Mouse (Mus musculus) liver, embryonic 13.5 days (tissue): ENCODE measurements around the gene Usp28. TPM values are rescaled to one million over a fixed set of nuclear protein-coding genes. Genes with fewer than 3 reads are reported as not detected.

Source experiments
- ATAC-seq: fragments of 200-750 bp; cut with Nextera tagmentation; 2 replicates; pipeline ENCODE4 v1.8.0; 2017; ENCODE audit warnings: low read depth, mild to moderate bottlenecking, moderate number of reproducible peaks, moderate library complexity
- DNase-seq: peaks from one replicate; pipeline ENCODE4 v3.0.0; 2022
- H3K27ac ChIP-seq: fragments of 300-500 bp; sonication (generic); 2 replicates; pipeline ENCODE4 v1.5.1; 2015; ENCODE audit warnings: moderate library complexity, mild to moderate bottlenecking, inconsistent platforms
- H3K27me3 ChIP-seq: fragments of 300-500 bp; sonication (generic); 2 replicates; pipeline ENCODE4 v1.6.1; 2015; ENCODE audit warnings: mild to moderate bottlenecking, inconsistent platforms
- H3K36me3 ChIP-seq: fragments of 300-500 bp; sonication (generic); 2 replicates; pipeline ENCODE4 v1.6.1; 2015; ENCODE audit warnings: mild to moderate bottlenecking, inconsistent platforms
- H3K4me1 ChIP-seq: fragments of 300-500 bp; sonication (generic); replicated peaks from 2 replicates; pipeline ENCODE4 v1.6.1; 2015; ENCODE audit warnings: inconsistent platforms
- H3K4me2 ChIP-seq: fragments of 300-500 bp; sonication (generic); 2 replicates; pipeline ENCODE4 v1.6.1; 2015; ENCODE audit warnings: inconsistent platforms, mild to moderate bottlenecking, moderate library complexity
- H3K4me3 ChIP-seq: fragments of 300-500 bp; sonication (generic); replicated peaks from 2 replicates; pipeline ENCODE4 v1.5.1; 2015; ENCODE audit warnings: mild to moderate bottlenecking, inconsistent platforms
- H3K9ac ChIP-seq: fragments of 300-500 bp; sonication (generic); 2 replicates; pipeline ENCODE4 v1.6.1; 2015; ENCODE audit warnings: mild to moderate bottlenecking, inconsistent platforms
- H3K9me3 ChIP-seq: fragments of 300-500 bp; sonication (generic); replicated peaks from 2 replicates; pipeline ENCODE4 v1.6.1; 2016; ENCODE audit warnings: inconsistent platforms
- WGBS: fragments of 180-500 bp; shearing (Covaris S2); methylation state at CpG from one replicate; pipeline ENCODE4 v1.1.7; 2015; ENCODE audit not compliant: insufficient replicate concordance; 5-methylcytosine and 5-hydroxymethylcytosine counted together
- polyA plus RNA-seq: library from polyadenylated mRNA; unstranded; fragments of >200 nt; fragmentation: Nextera tagmentation; extraction: Ambion mirVana; gene quantifications from 2 replicates; pipeline ENCODE4 v1.2.1, GENCODE M21; 2015

Usp28 gene
- 4.6 and 6.4 TPM in 2 replicates for polyA plus RNA-seq

GRCm38 (mm10) chr9:48984845-48985707 is at the start of gene Usp28:
Gene Usp28, plus strand, starts transcription at chr9:48985375.
- ATAC-seq, result peak; percentile 90
- Histone ChIP-seq H3K36me3 (no peaks in the 10 kb centered on the region), H3K9ac (peak within 1 kb of the TSS; percentile 82), H3K9me3 (no peaks in the 10 kb centered on the region), H3K27me3 (no peaks in the 10 kb centered on the region), H3K4me3 (peak within 1 kb of the TSS; percentile 80), H3K4me2 (peak within 1 kb of the TSS; percentile 100), H3K4me1 (peaks cover 60% of the 10 kb centered on the region), H3K27ac (peak within 1 kb of the TSS; percentile 80)
- DNase-seq, result peak; percentile 99
- under 1% methylated on average over 94 of the region's 94 CpGs for WGBS

DNA sequence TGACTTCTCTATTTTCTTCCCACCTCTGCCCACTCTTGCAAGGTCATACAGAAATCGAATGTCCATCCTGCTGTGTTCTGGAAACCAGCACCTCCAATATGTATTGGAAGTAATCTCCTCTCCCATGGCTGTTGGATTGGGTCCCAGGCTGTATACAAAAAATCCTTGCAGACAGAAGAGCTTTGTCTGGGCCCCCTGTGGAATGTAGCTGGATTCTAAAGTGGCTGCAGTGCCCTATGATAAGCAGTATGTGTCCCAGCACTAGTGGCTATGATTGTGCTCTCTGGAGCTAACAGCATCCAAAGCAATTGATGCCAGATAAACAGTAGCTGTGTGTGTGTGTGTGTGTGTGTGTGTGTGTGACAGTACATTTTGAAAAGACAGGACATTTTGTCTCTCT is 42.8 kb upstream of the Usp28 start:
- Histone ChIP-seq H3K27ac (no peak overlapping the region), H3K27me3 (no peaks in the 10 kb centered on the region), H3K4me1 (no peaks in the 10 kb centered on the region), H3K9me3 (no peaks in the 10 kb centered on the region), H3K9ac (no peak overlapping the region), H3K4me3 (no peak overlapping the region), H3K36me3 (no peaks in the 10 kb centered on the region), H3K4me2 (no peak overlapping the region)
- ATAC-seq (no peak), DNase-seq (no peak)
- 43% methylated on average over 1 of the region's 1 CpGs for WGBS

GRCm38 (mm10) chr9:48947565-48947964 is 37.6 kb upstream of the Usp28 start:
- Histone ChIP-seq H3K9me3 (no peaks in the 10 kb centered on the region), H3K9ac (no peak overlapping the region), H3K4me1 (no peaks in the 10 kb centered on the region), H3K27me3 (no peaks in the 10 kb centered on the region), H3K4me2 (no peak overlapping the region), H3K4me3 (no peak overlapping the region), H3K27ac (no peak overlapping the region), H3K36me3 (no peaks in the 10 kb centered on the region)
- WGBS, result 69% methylated on average over 4 of the region's 4 CpGs
- no peak for ATAC-seq
- DNase-seq, result no peak

- ATAC-seq (no peak), DNase-seq (no peak)
- Histone ChIP-seq H3K4me1 (no peaks in the 10 kb centered on the region), H3K4me3 (no peak overlapping the region), H3K27me3 (peaks cover 34% of the 10 kb centered on the region), H3K4me2 (no peak overlapping the region), H3K27ac (no peak overlapping the region), H3K36me3 (no peaks in the 10 kb centered on the region), H3K9ac (no peak overlapping the region), H3K9me3 (no peaks in the 10 kb centered on the region)
- 28% methylated on average over 12 of the region's 12 CpGs for WGBS
Observed at GRCm38 (mm10) chr9:48961314-48961713, 23.9 kb upstream of the Usp28 start.

- ATAC-seq, result no peak
- no peaks in the 10 kb centered on the region for H3K9me3 ChIP-seq
Observed at GRCm38 (mm10) chr9:48962131-48962530, 23.0 kb upstream of the Usp28 start.

GRCm38 (mm10) chr9:48964587-48965040 is 20.6 kb upstream of the Usp28 start, which contains the start of gene Htr3b:
Gene Htr3b, minus strand, starts transcription at chr9:48964990.
- no peak for DNase-seq
- 45% methylated on average over 7 of the region's 7 CpGs for WGBS
- Histone ChIP-seq H3K27ac (no peak within 1 kb of the TSS), H3K4me3 (no peak within 1 kb of the TSS), H3K4me1 (no peaks in the 10 kb centered on the region), H3K9me3 (no peaks in the 10 kb centered on the region), H3K36me3 (no peaks in the 10 kb centered on the region), H3K9ac (no peak within 1 kb of the TSS), H3K4me2 (no peak within 1 kb of the TSS), H3K27me3 (peaks cover 34% of the 10 kb centered on the region)
- ATAC-seq, result no peak

More at GRCm38 (mm10) chr9:48962131-48962530, 23.0 kb upstream of the Usp28 start:
- no peak overlapping the region for H3K4me3 ChIP-seq
- WGBS, result 30% methylated on average over 7 of the region's 7 CpGs
- no peak for DNase-seq
- no peaks in the 10 kb centered on the region for H3K4me1 ChIP-seq
- no peak overlapping the region for H3K9ac ChIP-seq
- no peak overlapping the region for H3K4me2 ChIP-seq
- no peak overlapping the region for H3K27ac ChIP-seq
- no peaks in the 10 kb centered on the region for H3K36me3 ChIP-seq
- peaks cover 34% of the 10 kb centered on the region for H3K27me3 ChIP-seq

DNA sequence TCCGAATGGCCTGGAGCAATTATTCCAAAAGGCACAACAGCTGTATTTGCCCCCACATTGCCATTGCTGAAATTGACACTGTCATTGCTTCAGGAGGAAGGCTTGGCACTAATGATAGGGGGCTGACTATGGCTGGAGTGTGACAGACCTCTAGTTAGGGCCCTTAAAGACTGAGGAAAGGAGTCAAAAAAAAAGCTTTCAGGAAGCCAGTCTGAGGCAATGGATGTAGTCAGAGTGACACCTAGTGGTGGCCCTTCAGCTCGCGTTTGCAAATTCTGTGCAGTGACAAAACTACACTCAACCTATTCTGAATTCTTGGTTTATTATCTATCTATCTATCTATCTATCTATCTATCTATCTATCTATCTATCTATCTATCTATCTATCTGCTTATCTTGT is 12.7 kb upstream of the Usp28 start:
- 30% methylated on average over 3 of the region's 3 CpGs for WGBS
- DNase-seq, result no peak
- ATAC-seq, result no peak
- no peak overlapping the region for H3K9ac ChIP-seq
- H3K36me3 ChIP-seq, result no peaks in the 10 kb centered on the region
- no peak overlapping the region for H3K4me2 ChIP-seq
- H3K4me1 ChIP-seq, result no peaks in the 10 kb centered on the region
- H3K4me3 ChIP-seq, result no peak overlapping the region
- no peaks in the 10 kb centered on the region for H3K9me3 ChIP-seq
- no peaks in the 10 kb centered on the region for H3K27me3 ChIP-seq
- no peak overlapping the region for H3K27ac ChIP-seq

DNA sequence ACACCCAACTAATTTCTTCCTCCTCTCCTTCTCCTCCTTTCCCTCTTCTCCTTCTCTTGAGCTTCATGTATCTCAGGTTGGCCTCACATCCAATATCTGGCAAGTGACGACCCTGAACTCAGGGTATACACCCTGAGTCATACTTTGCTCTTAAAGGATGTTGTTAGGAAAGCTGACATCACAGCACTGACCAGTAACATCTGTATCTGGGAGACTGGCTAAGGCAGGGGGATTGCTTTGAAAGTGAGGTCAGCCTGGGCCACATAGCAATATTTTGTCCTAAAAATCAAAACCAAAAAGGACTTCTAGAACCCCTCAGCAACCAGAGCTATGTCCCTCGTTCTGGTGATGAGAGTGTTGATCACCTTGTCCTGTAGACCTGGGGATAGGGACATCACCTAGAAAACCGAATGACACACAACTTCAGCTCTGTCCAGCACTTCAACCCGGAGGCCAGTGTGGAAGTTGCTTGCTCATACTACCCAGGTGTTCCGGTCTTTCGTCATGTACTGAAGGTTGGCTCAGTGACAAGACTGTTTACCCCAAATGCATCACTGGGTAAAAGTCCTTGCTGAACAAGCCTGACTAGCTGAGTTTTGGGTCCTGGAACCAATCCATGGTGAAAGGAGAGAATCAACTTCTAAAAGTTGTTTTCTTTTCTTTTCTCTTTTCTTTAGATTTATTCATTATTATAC is 8.4 kb upstream of the Usp28 start:
- ATAC-seq (no peak), DNase-seq (no peak)
- no peak overlapping the region for H3K27ac ChIP-seq
- no peaks in the 10 kb centered on the region for H3K36me3 ChIP-seq
- H3K9ac ChIP-seq, result no peak overlapping the region
- no peaks in the 10 kb centered on the region for H3K27me3 ChIP-seq
- H3K4me3 ChIP-seq, result no peak overlapping the region
- no peak overlapping the region for H3K4me2 ChIP-seq
- WGBS, result 58% methylated on average over 6 of the region's 6 CpGs
- no peaks in the 10 kb centered on the region for H3K9me3 ChIP-seq
- peaks cover 10% of the 10 kb centered on the region for H3K4me1 ChIP-seq

GRCm38 (mm10) chr9:48980371-48980770 is 4.8 kb upstream of the Usp28 start:
- Histone ChIP-seq H3K9me3 (no peaks in the 10 kb centered on the region), H3K36me3 (no peaks in the 10 kb centered on the region), H3K4me3 (no peak overlapping the region), H3K4me2 (no peak overlapping the region), H3K27me3 (no peaks in the 10 kb centered on the region), H3K27ac (no peak overlapping the region), H3K4me1 (peaks cover 29% of the 10 kb centered on the region), H3K9ac (no peak overlapping the region)
- 65% methylated on average over 5 of the region's 5 CpGs for WGBS
- DNase-seq, result no peak
- ATAC-seq, result no peak

- no peaks in the 10 kb centered on the region for H3K27me3 ChIP-seq
- no peaks in the 10 kb centered on the region for H3K36me3 ChIP-seq
- 31% methylated on average over 3 of the region's 3 CpGs for WGBS
- H3K9ac ChIP-seq, result no peak overlapping the region
- no peak for ATAC-seq
- no peak for DNase-seq
- H3K4me1 ChIP-seq, result peaks cover 33% of the 10 kb centered on the region
- no peak overlapping the region for H3K27ac ChIP-seq
- no peak overlapping the region for H3K4me2 ChIP-seq
- no peaks in the 10 kb centered on the region for H3K9me3 ChIP-seq
- no peak overlapping the region for H3K4me3 ChIP-seq
Observed at GRCm38 (mm10) chr9:48980781-48981180, 4.4 kb upstream of the Usp28 start.

DNA sequence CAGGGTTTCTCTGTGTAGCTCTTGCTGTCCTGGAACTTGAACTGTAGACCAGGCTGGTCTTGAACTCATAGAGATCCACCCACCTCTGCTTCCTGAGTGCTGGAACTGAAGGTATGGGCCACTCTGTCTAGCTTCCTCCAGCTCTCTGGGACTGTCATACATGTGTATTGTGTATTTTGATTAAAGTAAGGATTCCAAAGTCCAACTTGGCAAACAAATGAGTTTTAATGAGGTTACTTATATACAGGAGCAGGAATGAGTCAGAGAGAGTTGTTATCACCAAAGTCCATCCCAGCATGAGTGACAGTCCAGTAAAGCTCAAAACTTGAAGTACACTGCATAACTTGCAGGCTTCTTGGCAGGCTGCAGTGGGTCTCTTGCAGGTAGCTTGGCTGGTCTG is 3.3 kb upstream of the Usp28 start:
- H3K4me1 ChIP-seq, result peaks cover 43% of the 10 kb centered on the region
- H3K27me3 ChIP-seq, result no peaks in the 10 kb centered on the region
- no peaks in the 10 kb centered on the region for H3K9me3 ChIP-seq
- no peak overlapping the region for H3K9ac ChIP-seq
- ATAC-seq (no peak), DNase-seq (no peak)
- H3K4me3 ChIP-seq, result no peak overlapping the region
- no peak overlapping the region for H3K27ac ChIP-seq
- no peak overlapping the region for H3K4me2 ChIP-seq
- H3K36me3 ChIP-seq, result no peaks in the 10 kb centered on the region
